8 mouse cellular contexts compared by ENCODE assay signal in genomic region chr2:12419262-12419655, GRCm38 (mm10). TPM values are rescaled to one million over a fixed set of nuclear protein-coding genes. Genes with fewer than 3 reads are reported as not detected.
DNase-seq lines count a peak whose midpoint lies in the region; ATAC-seq lines count a peak whose summit lies in the region.

TSS of gene Mindy3 (minus strand) at chr2:12419470.

- under 1% methylated on average over 25 of the region's 25 CpGs for WGBS in hindbrain, embryonic 11.5 days

- no peaks in the 10 kb centered on the region for H3K27me3 ChIP-seq in hindbrain, embryonic 11.5 days (ENCODE audit: control insufficient read depth, insufficient read depth, low read length)

- peak; percentile 93 for DNase-seq in Muller cell, postnatal 12 days (ENCODE audit: inconsistent ontology term)
- peak; percentile 88 for DNase-seq in cerebellum, adult 9-11 months
- peak; percentile 78 to 93 for DNase-seq in frontal cortex, adult 2 months (ENCODE audit: extremely low spot score in 1 of 2, low spot score in 1 of 2)
- peak; percentile 91 for DNase-seq in hindbrain, embryonic 11.5 days (ENCODE audit: low spot score)
- peak; percentile 89 to 92 for DNase-seq in layer of hippocampus, postnatal 10 days (ENCODE audit: low spot score in 2 of 2)
- peak; percentile 96 for DNase-seq in lung, postnatal 10 days
- DNase-seq in ovary, postnatal 36 days (ENCODE audit: low spot score), result peak; percentile 88
- DNase-seq in thymus, postnatal 25 days, result peak; percentile 95

- H3K9me3 ChIP-seq in hindbrain, embryonic 11.5 days (ENCODE audit: control insufficient read depth, low read length), result no peaks in the 10 kb centered on the region

- peak within 1 kb of the TSS; percentile 54; the same call in 1 of the 2 replicates for H3K27ac ChIP-seq in hindbrain, embryonic 11.5 days (ENCODE audit: low read depth, low read length)

- H3K4me1 ChIP-seq in hindbrain, embryonic 11.5 days (replicated peaks; ENCODE audit: control insufficient read depth, insufficient read depth, low read length), result no peaks in the 10 kb centered on the region

- H3K4me2 ChIP-seq in hindbrain, embryonic 11.5 days (replicated peaks; ENCODE audit: low read depth, low read length), result peak within 1 kb of the TSS; percentile 75

- H3K9ac ChIP-seq in hindbrain, embryonic 11.5 days (ENCODE audit: low read depth, low read length), result peak within 1 kb of the TSS; percentile 76

- peak within 1 kb of the TSS; percentile 85 for H3K4me3 ChIP-seq in hindbrain, embryonic 11.5 days (ENCODE audit: low read depth, low read length)

- H3K36me3 ChIP-seq in hindbrain, embryonic 11.5 days (ENCODE audit: control insufficient read depth, insufficient read depth, low read length), result no peaks in the 10 kb centered on the region

- peak; percentile 91 for ATAC-seq in hindbrain, embryonic 11.5 days (ENCODE audit: low FRiP score)

RNA-seq across cellular contexts. Expression of gene Mindy3, which starts in this region (rescaled TPM):
- polyA plus RNA-seq in frontal cortex, adult 2 months (2012; rRNA removed), result 42.8 and 50.9 TPM in 2 replicates
- 51.4 and 53.8 TPM in 2 replicates for polyA plus RNA-seq in hindbrain, embryonic 11.5 days (2014; fragmentation: Nextera tagmentation; extraction: Ambion mirVana)
- 10 to 100 TPM; 93.8 to 97.2 TPM for total RNA-seq in layer of hippocampus, postnatal 10 days (2021)

Comparison
In these comparisons a context has a peak if more than half of its experiments do, and no peak if none do; other contexts are left out.
1. Peak in every context shown above with its lines: DNase-seq, ATAC-seq, H3K4me3 ChIP-seq and H3K27ac ChIP-seq.